Mouse (Mus musculus) T-helper 17 cell (primary cell): ENCODE measurements around the gene Usp11.
"Not testable (repeated sequence)": the region's sequence is repeated elsewhere in the genome, so short reads cannot be mapped to it uniquely, and the experiment has no call there.

Experiments
- in situ Hi-C, 2 experiments: fragments of 300-600 bp; cut with MboI, MseI; formaldehyde crosslinking; loops; 1 replicate in 1 of 2; 2 replicates in 1 of 2; pipeline ENCODE4 v1.15.1; 2025; ENCODE audit warnings: high pct_unique_total_duplicates in 2 of 2

Usp11 gene

GRCm38 (mm10) chrX:20703741-20704290 lies at the start of gene Usp11:
Usp11 (plus strand) TSS chrX:20703906.
- in situ Hi-C loops, result no loop called here

- in situ Hi-C loops, result no loop called here
Measured at GRCm38 (mm10) chrX:20657593-20657992, 46.1 kb upstream of the Usp11 start.

DNA sequence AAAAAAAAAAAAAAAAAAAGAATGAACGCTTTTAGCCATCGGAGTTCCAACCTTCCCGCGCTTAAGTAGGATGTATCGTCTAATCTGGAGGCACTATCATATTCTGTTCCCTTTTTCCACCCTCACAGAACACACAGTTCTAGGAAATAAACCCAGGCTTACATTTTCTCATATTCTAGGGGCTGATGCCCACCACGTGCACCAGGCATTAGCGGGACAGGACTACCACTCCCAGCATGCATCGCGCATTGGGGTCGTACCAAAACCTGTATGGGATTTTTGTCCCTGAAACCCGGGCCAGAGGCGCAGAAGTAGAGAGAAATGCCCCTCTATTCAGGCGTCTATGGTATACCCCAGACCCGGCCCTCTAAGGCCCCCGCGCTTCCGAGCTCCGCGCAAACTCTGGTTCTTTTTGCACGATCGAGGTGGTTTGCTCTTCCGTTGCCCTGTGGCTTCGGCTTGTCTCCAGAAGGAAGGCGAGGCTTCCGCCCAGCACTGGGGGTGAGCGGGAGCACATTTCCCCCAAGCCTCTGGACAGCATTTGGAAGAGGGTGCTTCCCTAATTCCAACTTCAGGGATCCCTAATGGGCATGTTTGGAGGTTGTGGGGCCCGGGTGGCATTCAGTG lies 45.6 kb upstream of the Usp11 start, which contains the start of gene Uba1:
TSS of gene Uba1 (plus strand) at position 301 of the 627 bp plus-strand sequence.
- in situ Hi-C loops, result no loop called here

GRCm38 (mm10) chrX:20658891-20659406 lies 44.8 kb upstream of the Usp11 start:
- in situ Hi-C loops, result no loop called here

GRCm38 (mm10) chrX:20662317-20662715 lies 41.4 kb upstream of the Usp11 start:
- in situ Hi-C loops, result loop anchor here in 1 of 2 experiments (10.0 kb wide), 1 partner anchor 152 kb away; no protein-coding TSS in a partner anchor

DNA sequence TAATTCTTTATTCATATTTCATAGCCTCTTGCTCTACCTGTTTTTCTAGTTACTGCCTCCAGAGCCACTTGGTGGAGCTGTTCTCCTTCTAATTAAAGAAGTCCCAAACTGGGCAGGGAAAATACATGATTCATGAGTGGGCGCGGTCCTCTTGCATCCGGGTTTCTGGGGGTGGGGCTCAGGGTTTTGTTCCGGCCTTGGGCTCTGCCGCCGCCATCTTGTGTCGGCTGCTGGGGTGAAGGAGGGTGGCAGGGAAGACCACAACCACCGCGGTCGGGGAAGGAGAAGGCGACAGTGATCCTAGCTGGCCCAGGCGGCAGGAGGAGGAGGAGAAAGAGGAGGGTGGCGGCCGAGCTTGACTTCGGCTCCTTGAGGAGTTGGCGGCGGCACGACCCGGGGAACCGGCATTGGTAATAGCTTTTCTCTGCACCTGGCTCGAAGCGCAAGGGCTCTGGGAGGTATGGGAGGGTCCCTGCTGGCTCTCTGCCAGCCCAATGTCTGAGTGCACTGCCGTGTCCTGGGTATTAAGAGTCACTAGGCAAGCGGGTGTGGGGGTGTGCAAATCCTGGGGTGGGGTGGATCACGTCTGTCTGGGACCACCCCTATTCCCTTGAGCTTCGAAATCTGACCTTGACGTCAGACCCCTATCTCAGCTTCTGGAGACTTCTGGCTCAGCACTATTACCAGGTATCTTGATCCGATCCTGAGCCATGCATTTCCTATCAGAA lies 40.8 kb upstream of the Usp11 start:
- in situ Hi-C loops, result loop anchor here in 1 of 2 experiments (10.0 kb wide), 1 partner anchor 152 kb away; no protein-coding TSS in a partner anchor

DNA sequence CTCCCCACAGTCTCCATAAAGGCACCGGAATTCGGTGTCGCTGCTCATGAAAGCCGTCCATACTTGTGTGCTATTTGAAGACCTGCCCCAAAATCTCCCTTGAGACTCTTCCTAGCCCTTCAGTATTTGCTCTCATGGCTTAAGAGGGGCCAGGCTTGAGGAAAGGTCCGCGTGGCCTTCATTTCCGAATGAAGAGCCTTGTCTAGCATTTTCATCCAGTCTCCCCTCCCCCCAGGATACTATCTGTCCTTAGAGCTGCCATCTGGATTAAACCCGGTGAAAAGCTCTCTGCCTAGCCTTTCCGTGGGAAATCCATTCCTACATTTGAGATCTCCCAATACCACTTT lies 40.3 kb upstream of the Usp11 start:
- in situ Hi-C loops, result loop anchor here in 1 of 2 experiments (10.0 kb wide), 1 partner anchor 151 kb away; no protein-coding TSS in a partner anchor

DNA sequence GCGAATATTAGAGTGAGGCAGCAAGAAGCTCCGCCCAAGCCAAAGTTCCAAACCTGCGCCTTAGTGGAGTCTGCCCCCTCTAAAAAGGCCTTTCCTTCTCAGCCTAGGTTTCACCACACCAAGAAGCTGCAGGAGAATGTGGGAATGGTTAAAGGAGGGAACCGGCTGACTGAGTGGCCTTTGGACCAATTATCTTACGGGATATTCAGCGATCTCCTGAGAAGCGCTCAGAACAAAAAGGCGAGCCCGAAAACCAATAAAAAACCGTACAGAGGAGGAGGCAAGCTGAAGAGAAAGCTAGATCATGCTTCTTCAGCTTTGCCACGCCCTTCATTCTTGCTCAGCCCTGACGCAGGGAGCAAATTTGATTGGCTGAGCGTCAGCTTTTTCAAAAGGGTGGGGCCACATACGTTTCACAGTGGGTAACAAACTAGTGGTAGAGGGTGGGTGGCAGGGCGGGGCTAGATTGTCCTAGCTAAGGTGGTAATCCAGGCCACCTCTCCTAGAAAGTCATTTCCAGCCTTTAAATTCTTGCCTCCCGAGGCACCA lies 16.1 kb upstream of the Usp11 start, which contains the start of gene Cdk16:
TSS of gene Cdk16 (plus strand) at position 436 of the 549 bp plus-strand sequence.
- in situ Hi-C loops, result loop anchor here in 1 of 2 experiments (10.0 kb wide), 1 partner anchor 267 kb away; the partner anchor contains the start of gene Elk1

GRCm38 (mm10) chrX:20688068-20688547 lies 15.6 kb upstream of the Usp11 start:
- in situ Hi-C loops, result loop anchor here in 1 of 2 experiments (10.0 kb wide), 1 partner anchor 267 kb away; the partner anchor contains the start of gene Elk1

DNA sequence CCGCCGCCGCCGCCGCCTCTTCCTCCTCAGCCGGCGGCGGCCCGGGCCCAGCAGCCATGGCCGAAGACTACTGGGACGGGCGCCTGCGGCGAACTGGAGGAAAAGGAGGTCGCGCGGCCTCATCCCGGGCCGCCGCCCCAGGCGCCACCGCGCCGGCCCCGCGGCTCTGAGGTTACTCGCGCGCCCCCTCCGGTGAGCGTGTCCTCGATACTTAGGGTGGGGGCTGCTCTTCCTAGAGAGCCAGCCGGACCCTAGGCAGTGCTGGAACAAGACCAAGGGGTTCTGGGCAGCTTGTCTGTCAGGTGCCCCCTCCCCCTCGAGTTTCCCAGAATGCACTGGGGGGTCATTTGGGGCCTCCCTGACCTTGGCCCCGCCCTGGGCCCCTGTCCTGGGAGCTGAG lies 15.1 kb upstream of the Usp11 start:
- in situ Hi-C loops, result loop anchor here in 1 of 2 experiments (10.0 kb wide), 1 partner anchor 266 kb away; the partner anchor contains the start of gene Elk1

- in situ Hi-C loops, result loop anchor here in 1 of 2 experiments (10.0 kb wide), 1 partner anchor 1993 kb away; no protein-coding TSS in a partner anchor
Measured at GRCm38 (mm10) chrX:20691566-20691965, 12.1 kb upstream of the Usp11 start.

- in situ Hi-C loops, result loop anchor here in 1 of 2 experiments (10.0 kb wide), 1 partner anchor 1992 kb away; no protein-coding TSS in a partner anchor
Measured at GRCm38 (mm10) chrX:20692616-20693015, 11.1 kb upstream of the Usp11 start.

GRCm38 (mm10) chrX:20695842-20696241 lies 7.9 kb upstream of the Usp11 start:
- in situ Hi-C loops, result loop anchor here in 1 of 2 experiments (10.0 kb wide), 1 partner anchor 1989 kb away; no protein-coding TSS in a partner anchor

DNA sequence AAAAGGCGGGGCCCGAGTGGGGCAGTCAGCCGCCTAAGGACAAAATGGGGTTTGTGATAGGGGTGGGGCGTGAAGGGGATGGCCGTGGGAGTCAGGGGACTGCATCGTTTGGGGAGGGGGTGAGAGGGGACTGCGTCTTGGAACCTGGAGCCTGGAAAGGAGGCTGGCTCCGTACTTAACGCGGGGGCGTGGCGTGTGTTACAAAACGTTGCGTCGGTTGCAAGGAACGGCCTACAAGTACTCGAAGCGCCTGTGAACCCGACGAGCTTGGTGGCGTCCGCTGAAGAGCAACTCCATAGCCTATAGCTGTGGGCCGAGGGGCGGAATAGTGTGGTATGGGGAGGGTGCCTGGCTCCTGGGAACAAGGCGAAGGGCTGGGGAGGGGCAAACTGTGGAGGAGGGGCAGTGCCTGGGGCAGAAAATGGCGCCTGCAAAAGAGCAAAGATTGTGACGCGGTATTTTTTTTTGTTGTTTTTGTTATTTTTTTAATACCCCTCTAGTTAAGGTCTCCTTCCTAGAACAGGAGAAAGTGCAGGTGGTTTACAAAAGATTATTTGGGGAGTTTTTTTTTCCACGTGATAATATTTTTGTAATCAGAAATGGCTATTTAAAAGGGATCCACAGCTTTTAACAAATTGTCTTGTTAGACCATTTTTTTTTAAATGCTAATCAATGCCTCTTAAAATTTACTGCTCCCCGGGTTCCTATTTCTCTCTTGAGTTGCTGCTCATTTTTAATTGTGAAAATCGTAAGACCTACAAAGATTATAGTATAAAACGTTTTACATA lies 783 bp downstream of the Usp11 start:
- in situ Hi-C loops, result no loop called here

- in situ Hi-C loops, result no loop called here
Measured at GRCm38 (mm10) chrX:20705083-20705402, 1.3 kb downstream of the Usp11 start.

- in situ Hi-C loops, result no loop called here
Measured at GRCm38 (mm10) chrX:20728681-20729080, 25.0 kb downstream of the Usp11 start.

GRCm38 (mm10) chrX:20730048-20730447 lies 26.3 kb downstream of the Usp11 start:
- in situ Hi-C loops, result not testable (repeated sequence)

DNA sequence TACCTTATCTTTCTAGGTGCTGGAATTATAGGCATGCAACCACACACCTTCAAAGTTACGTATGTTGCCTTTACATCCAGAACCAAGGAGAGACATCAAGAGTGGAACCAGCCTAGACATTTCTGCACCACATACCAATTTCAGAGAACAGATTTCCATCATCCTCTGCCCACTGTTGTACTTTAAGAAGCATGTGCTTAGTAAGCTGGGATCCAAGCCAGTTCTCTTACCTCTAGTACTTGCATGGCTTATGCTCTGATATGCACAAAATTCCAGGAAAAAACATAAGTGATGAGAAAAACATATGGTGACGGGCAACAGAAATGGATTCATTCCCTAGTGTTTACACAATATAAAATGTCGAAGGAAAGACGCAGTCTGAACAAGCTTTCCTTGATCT lies 32.8 kb downstream of the Usp11 start:
- in situ Hi-C loops, result no loop called here

- in situ Hi-C loops, result no loop called here
Measured at GRCm38 (mm10) chrX:20748829-20749228, 45.1 kb downstream of the Usp11 start.

DNA sequence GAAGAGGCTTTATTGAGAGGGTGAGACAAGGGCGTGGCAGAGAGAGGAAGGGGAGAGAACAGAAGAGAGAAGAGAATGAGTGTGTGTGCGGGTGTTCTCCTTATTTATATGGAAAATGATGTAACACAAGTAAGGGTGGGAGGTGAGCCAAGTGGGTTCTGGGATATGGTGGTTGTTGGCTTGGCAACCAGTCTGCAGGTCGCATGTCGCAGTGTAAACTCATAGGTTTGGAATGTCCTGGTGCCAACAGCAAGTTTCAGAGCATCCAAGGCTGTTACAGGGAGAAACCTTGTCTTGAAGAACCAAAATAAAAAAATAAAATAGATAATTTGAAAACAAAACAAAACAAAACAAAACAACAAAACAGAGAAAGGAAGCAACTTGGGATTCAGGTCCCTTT lies 57.5 kb downstream of the Usp11 start:
- in situ Hi-C loops, result no loop called here
